ENCODE assay signal across 10 mouse cellular contexts in genomic region chr13:49466393-49467075, GRCm38 (mm10). TPM values are rescaled to one million over a fixed set of nuclear protein-coding genes. Genes with fewer than 3 reads are reported as not detected.
DNase-seq lines count a peak whose midpoint lies in the region; ATAC-seq lines count a peak whose summit lies in the region.
"Had no signal": no experiment of that assay in that cellular context is flagged by ENCODE, and none has a peak within 500 bp of the region (broad histone marks: within the 10 kb centered on the region; RNA-seq: fewer than 3 reads in every experiment).

No protein-coding gene starts in this region.

- peaks cover 10% of the 10 kb centered on the region; the same call in 1 of the 2 replicates for H3K4me1 ChIP-seq in lung, embryonic 15.5 days
- H3K4me1 ChIP-seq in hindbrain, embryonic 12.5 days, result peaks cover 3% of the 10 kb centered on the region; the same call in 1 of the 2 replicates
- 0 out of 2 replicates have a peak, but pooled peaks cover under 1% of the 10 kb centered on the region for H3K4me1 ChIP-seq in stomach, embryonic 16.5 days (ENCODE audit: control insufficient read depth, insufficient read depth, low read length)

- H3K9me3 ChIP-seq in lung, embryonic 15.5 days, result no peaks in the 10 kb centered on the region
- H3K9me3 ChIP-seq in hindbrain, embryonic 12.5 days (replicated peaks), result no peaks in the 10 kb centered on the region
- H3K9me3 ChIP-seq in stomach, embryonic 16.5 days (replicated peaks; ENCODE audit: control insufficient read depth, low read length), result no peaks in the 10 kb centered on the region
- H3K9me3 ChIP-seq: liver, embryonic 13.5 days had no signal

- H3K4me3 ChIP-seq in lung, embryonic 15.5 days, result no peak overlapping the region
- H3K4me3 ChIP-seq in hindbrain, embryonic 12.5 days, result no peak overlapping the region
- H3K4me3 ChIP-seq in stomach, embryonic 16.5 days (replicated peaks; ENCODE audit: low read length), result no peak overlapping the region
- H3K4me3 ChIP-seq: liver, embryonic 13.5 days had no signal

- peaks cover 20% of the 10 kb centered on the region; the same call in 1 of the 2 replicates for H3K36me3 ChIP-seq in lung, embryonic 15.5 days
- peaks cover 35% of the 10 kb centered on the region for H3K36me3 ChIP-seq in hindbrain, embryonic 12.5 days
- no peaks in the 10 kb centered on the region for H3K36me3 ChIP-seq in stomach, embryonic 16.5 days (ENCODE audit: control insufficient read depth, insufficient read depth, low read length)

- H3K9ac ChIP-seq in lung, embryonic 15.5 days, result no peak overlapping the region
- H3K9ac ChIP-seq in hindbrain, embryonic 12.5 days, result no peak overlapping the region
- no peak overlapping the region for H3K9ac ChIP-seq in stomach, embryonic 16.5 days (ENCODE audit: low read length)
- H3K9ac ChIP-seq: liver, embryonic 13.5 days had no signal

- peak overlapping the region; percentile 71 for H3K27ac ChIP-seq in lung, embryonic 15.5 days
- peak overlapping the region; percentile 30; the same call in 1 of the 2 replicates for H3K27ac ChIP-seq in hindbrain, embryonic 12.5 days
- H3K27ac ChIP-seq in stomach, embryonic 16.5 days (ENCODE audit: low read length), result peak overlapping the region; percentile 16; the same call in 1 of the 2 replicates
- H3K27ac ChIP-seq: liver, embryonic 13.5 days had no signal

- no peak for DNase-seq in lung, postnatal 25 days (ENCODE audit: low spot score)
- peak; percentile 91 for DNase-seq in fibroblast of lung, adult 2 months (ENCODE audit: low read depth)
- DNase-seq in spleen, postnatal 4 days (ENCODE audit: low spot score in 2 of 2), result no peak
- DNase-seq in thymus, postnatal 0 days (ENCODE audit: low spot score), result no peak
- DNase-seq: liver, embryonic 13.5 days had no signal

- no peak overlapping the region for H3K4me2 ChIP-seq in lung, embryonic 15.5 days
- H3K4me2 ChIP-seq in hindbrain, embryonic 12.5 days (replicated peaks), result no peak overlapping the region
- no peak overlapping the region for H3K4me2 ChIP-seq in stomach, embryonic 16.5 days (ENCODE audit: low read depth, low read length)
- H3K4me2 ChIP-seq: liver, embryonic 13.5 days had no signal

- H3K27me3 ChIP-seq in lung, embryonic 15.5 days, result no peaks in the 10 kb centered on the region
- no peaks in the 10 kb centered on the region for H3K27me3 ChIP-seq in hindbrain, embryonic 12.5 days
- no peaks in the 10 kb centered on the region for H3K27me3 ChIP-seq in stomach, embryonic 16.5 days (ENCODE audit: control insufficient read depth, insufficient read depth, low read length)
- H3K27me3 ChIP-seq: liver, embryonic 13.5 days; Patski had no signal

- no peak for ATAC-seq in lung, embryonic 15.5 days (ENCODE audit: borderline replicate concordance, extremely low read depth, low FRiP score, low TSS enrichment)
- no peak for ATAC-seq in hindbrain, embryonic 12.5 days (ENCODE audit: low FRiP score)
- peak; percentile 39; the same call in 1 of the 2 replicates for ATAC-seq in stomach, embryonic 16.5 days (ENCODE audit: insufficient read depth, low FRiP score)
- no peak for ATAC-seq in monocyte, adult 5-6 weeks (replicated peaks; ENCODE audit: insufficient number of reproducible peaks, low FRiP score, low TSS enrichment, poor library complexity, severe bottlenecking)
- ATAC-seq: Patski had no signal

- 68% methylated on average over 11 of the region's 11 CpGs for WGBS in lung, embryonic 15.5 days
- WGBS in hindbrain, embryonic 12.5 days, result 68% methylated on average over 11 of the region's 11 CpGs
- 66% methylated on average over 11 of the region's 11 CpGs for WGBS in stomach, embryonic 16.5 days

RNA-seq across cellular contexts. Expression of gene Tes3-ps, which starts 26.6 kb away (rescaled TPM):
- 0.94 and 1.4 TPM in 2 replicates for polyA plus RNA-seq in lung, embryonic 15.5 days (2015; fragmentation: Nextera tagmentation; extraction: Ambion mirVana)
- 0.79 and 1.3 TPM in 2 replicates for polyA plus RNA-seq in hindbrain, embryonic 12.5 days (2016; fragmentation: Nextera tagmentation; extraction: Ambion mirVana)
- 0.74 and 1.2 TPM in 2 replicates for polyA plus RNA-seq in stomach, embryonic 16.5 days (2015; fragmentation: Nextera tagmentation; extraction: Ambion mirVana)
- 0.77 and 1.4 TPM in 2 replicates for polyA plus RNA-seq in thymus, postnatal 0 days (2015; fragmentation: Nextera tagmentation; extraction: Ambion mirVana)
- 1.9 to 2.1 TPM (median 2.0 TPM) in 3 replicates for total RNA-seq in monocyte, adult 5-6 weeks (2017)

RNA-seq across cellular contexts. Expression of gene Ecm2, which starts 38.1 kb away (rescaled TPM):
- 1.3 and 1.6 TPM in 2 replicates for polyA plus RNA-seq in lung, embryonic 15.5 days (2015; fragmentation: Nextera tagmentation; extraction: Ambion mirVana)
- polyA plus RNA-seq in hindbrain, embryonic 12.5 days (2016; fragmentation: Nextera tagmentation; extraction: Ambion mirVana), result 1.4 TPM in 2 replicates
- polyA plus RNA-seq in stomach, embryonic 16.5 days (2015; fragmentation: Nextera tagmentation; extraction: Ambion mirVana), result 1.4 and 1.5 TPM in 2 replicates
- 0.60 and 0.79 TPM in 2 replicates for polyA plus RNA-seq in thymus, postnatal 0 days (2015; fragmentation: Nextera tagmentation; extraction: Ambion mirVana)
- 0.21 TPM in 1 of 3 replicates, not detected in the others for total RNA-seq in monocyte, adult 5-6 weeks (2017)

RNA-seq across cellular contexts. Expression of gene Ippk, which starts 45.5 kb away (rescaled TPM):
- polyA plus RNA-seq in lung, embryonic 15.5 days (2015; fragmentation: Nextera tagmentation; extraction: Ambion mirVana), result 15.1 and 15.2 TPM in 2 replicates
- 16.5 and 17.3 TPM in 2 replicates for polyA plus RNA-seq in hindbrain, embryonic 12.5 days (2016; fragmentation: Nextera tagmentation; extraction: Ambion mirVana)
- polyA plus RNA-seq in stomach, embryonic 16.5 days (2015; fragmentation: Nextera tagmentation; extraction: Ambion mirVana), result 20.0 and 20.8 TPM in 2 replicates
- polyA plus RNA-seq in thymus, postnatal 0 days (2015; fragmentation: Nextera tagmentation; extraction: Ambion mirVana), result 13.5 and 15.2 TPM in 2 replicates
- 5.0 to 8.4 TPM (median 7.5 TPM) in 3 replicates for total RNA-seq in monocyte, adult 5-6 weeks (2017)

Comparison
In these comparisons a context has a peak if more than half of its experiments do, and no peak if none do; other contexts are left out.
1. H3K27ac ChIP-seq: peak in every context shown above with its lines; median percentile 71 in lung, embryonic 15.5 days; 30 in hindbrain, embryonic 12.5 days; 16 in stomach, embryonic 16.5 days.